Mouse (Mus musculus) CH12.LX (cell line): ENCODE measurements around the gene Papss1. TPM values are rescaled to one million over a fixed set of nuclear protein-coding genes. Genes with fewer than 3 reads are reported as not detected.

ENCODE experiments used
- DNase-seq: peaks from one replicate; pipeline ENCODE4 v3.0.0-alpha.2; 2013; ENCODE audit errors: extremely low read depth
- H3K27ac ChIP-seq: 2 replicates; pipeline ENCODE4 v1.5.1; 2012; ENCODE audit warnings: low read depth, mild to moderate bottlenecking, control low read depth, moderate library complexity; ENCODE audit not compliant: insufficient read depth
- H3K27me3 ChIP-seq: replicated peaks from 2 replicates; pipeline ENCODE3; 2012; ENCODE audit warnings: inconsistent platforms
- H3K36me3 ChIP-seq, 2 experiments: replicated peaks in 1 of 2; 2 replicates each; pipeline versions ENCODE3 to v1.6.1; 2012; ENCODE audit warnings: inconsistent platforms in 1 of 2, low read length in 1 of 2, mild to moderate bottlenecking in 1 of 2, mixed read lengths in 1 of 2, moderate library complexity in 1 of 2; ENCODE audit not compliant: control insufficient read depth in 1 of 2, insufficient read depth in 1 of 2
- H3K4me1 ChIP-seq, 2 experiments: 2 replicates each; pipeline ENCODE4 v1.6.1; 2012; ENCODE audit warnings: inconsistent platforms in 1 of 2, moderate library complexity in 1 of 2; ENCODE audit not compliant: insufficient read depth in 2 of 2, control insufficient read depth in 1 of 2
- H3K4me2 ChIP-seq: 2 replicates; pipeline ENCODE4 v1.6.1; 2012; ENCODE audit warnings: low read depth, mild to moderate bottlenecking, control low read depth; ENCODE audit not compliant: poor library complexity, insufficient read depth, severe bottlenecking
- H3K4me3 ChIP-seq, 3 experiments: fragments of 150-350 bp in 1 of 3; sonication (generic) in 1 of 3; replicated peaks in 1 of 3; 2 replicates each; pipeline versions ENCODE3 to v1.5.1; 2011 to 2012; ENCODE audit warnings: low read depth in 2 of 3, low read length in 2 of 3, mild to moderate bottlenecking in 2 of 3, moderate library complexity in 2 of 3, control low read depth in 1 of 3, improper control_type of control experiment in 1 of 3, inconsistent platforms in 1 of 3, mixed read lengths in 1 of 3; ENCODE audit not compliant: poor library complexity in 1 of 3
- H3K79me2 ChIP-seq: replicated peaks from 2 replicates; pipeline ENCODE4 v1.6.1; 2012; ENCODE audit warnings: mild to moderate bottlenecking, moderate library complexity; ENCODE audit not compliant: control insufficient read depth, poor library complexity, insufficient read depth, severe bottlenecking; ENCODE audit errors: extremely low read depth
- H3K9ac ChIP-seq: 2 replicates; pipeline ENCODE4 v1.6.1; 2012; ENCODE audit warnings: low read depth, mild to moderate bottlenecking, control low read depth, moderate library complexity; ENCODE audit not compliant: insufficient read depth
- H3K9me3 ChIP-seq: replicated peaks from 2 replicates; pipeline ENCODE3; 2012; ENCODE audit warnings: low read length, inconsistent platforms, mixed read lengths
- BHLHE40 ChIP-seq: IDR thresholded peaks from 2 replicates; pipeline ENCODE4 v1.6.1; 2011; ENCODE audit warnings: mild to moderate bottlenecking, low read depth, low read length, improper control_type of control experiment
- CTCF ChIP-seq, 2 experiments: IDR thresholded peaks in 1 of 2; conservative IDR thresholded peaks in 1 of 2; 2 replicates each; pipeline ENCODE4 v1.5.1; 2011 to 2012; ENCODE audit warnings: low read depth in 2 of 2, low read length in 2 of 2, improper control_type of control experiment in 1 of 2, inconsistent platforms in 1 of 2, mild to moderate bottlenecking in 1 of 2, moderate library complexity in 1 of 2
- E2F4 ChIP-seq: IDR thresholded peaks from 2 replicates; pipeline ENCODE4 v1.6.1; 2011; ENCODE audit warnings: low read depth, low read length, improper control_type of control experiment; ENCODE audit not compliant: insufficient replicate concordance
- ELF1 ChIP-seq: IDR thresholded peaks from 2 replicates; pipeline ENCODE4 v1.6.1; 2014; ENCODE audit warnings: low read depth, mild to moderate bottlenecking, inconsistent platforms, low read length, improper control_type of control experiment
- HCFC1 ChIP-seq: IDR thresholded peaks from 2 replicates; pipeline ENCODE4 v1.6.1; 2012; ENCODE audit warnings: low read depth, mild to moderate bottlenecking, inconsistent platforms, low read length, improper control_type of control experiment
- JUND ChIP-seq: conservative IDR thresholded peaks from 2 replicates; pipeline ENCODE4 v1.6.1; 2011; ENCODE audit warnings: low read depth, low read length, improper control_type of control experiment
- KAT2A ChIP-seq: IDR thresholded peaks from 2 replicates; pipeline ENCODE4 v1.6.1; 2012; ENCODE audit warnings: low read length, improper control_type of control experiment, inconsistent platforms; ENCODE audit not compliant: insufficient replicate concordance
- MAFK ChIP-seq: IDR thresholded peaks from 2 replicates; pipeline ENCODE4 v1.6.1; 2011; ENCODE audit warnings: low read length, improper control_type of control experiment; ENCODE audit not compliant: insufficient replicate concordance
- MAX ChIP-seq: IDR thresholded peaks from 2 replicates; pipeline ENCODE4 v1.6.1; 2011; ENCODE audit warnings: low read length, improper control_type of control experiment
- MXI1 ChIP-seq: IDR thresholded peaks from 2 replicates; pipeline ENCODE4 v1.6.1; 2011; ENCODE audit warnings: mild to moderate bottlenecking, low read depth, low read length, improper control_type of control experiment
- NELFE ChIP-seq: IDR thresholded peaks from 2 replicates; pipeline ENCODE4 v1.6.1; 2011; ENCODE audit warnings: low read depth, low read length, improper control_type of control experiment
- NRF1 ChIP-seq: IDR thresholded peaks from 2 replicates; pipeline ENCODE4 v1.6.1; 2014; ENCODE audit warnings: low read depth, mild to moderate bottlenecking, inconsistent platforms, low read length, improper control_type of control experiment, moderate library complexity
- PAX5 ChIP-seq: IDR thresholded peaks from 2 replicates; pipeline ENCODE4 v1.6.1; 2012; ENCODE audit warnings: low read length, inconsistent platforms, mixed read lengths
- POLR2A ChIP-seq: IDR thresholded peaks from 2 replicates; pipeline ENCODE4 v1.6.1; 2011; ENCODE audit warnings: low read depth, mild to moderate bottlenecking, improper control_type of control experiment, low read length
- RAD21 ChIP-seq: IDR thresholded peaks from 2 replicates; pipeline ENCODE4 v1.6.1; 2011; ENCODE audit warnings: low read depth, mild to moderate bottlenecking, low read length, improper control_type of control experiment, moderate library complexity
- SIN3A ChIP-seq: IDR thresholded peaks from 2 replicates; pipeline ENCODE4 v1.6.1; 2012; ENCODE audit warnings: low read length, improper control_type of control experiment, inconsistent platforms
- SMC3 ChIP-seq: IDR thresholded peaks from 2 replicates; pipeline ENCODE4 v1.6.1; 2011; ENCODE audit warnings: low read depth, low read length, improper control_type of control experiment
- UBTF ChIP-seq: IDR thresholded peaks from 2 replicates; pipeline ENCODE4 v1.6.1; 2012; ENCODE audit warnings: low read depth, mild to moderate bottlenecking, inconsistent platforms, low read length, improper control_type of control experiment, moderate library complexity
- USF2 ChIP-seq: conservative IDR thresholded peaks from 2 replicates; pipeline ENCODE4 v1.6.1; 2011; ENCODE audit warnings: low read depth, low read length, improper control_type of control experiment
- ZC3H11A ChIP-seq: IDR thresholded peaks from 2 replicates; pipeline ENCODE4 v1.6.1; 2012; ENCODE audit warnings: low read depth, mild to moderate bottlenecking, inconsistent platforms, low read length, improper control_type of control experiment
- ZKSCAN1 ChIP-seq: IDR thresholded peaks from 2 replicates; pipeline ENCODE4 v1.6.1; 2012; ENCODE audit warnings: low read depth, inconsistent platforms, low read length, improper control_type of control experiment, borderline replicate concordance
- dilution Hi-C: fragments of 300-500 bp; cut with MboI; formaldehyde crosslinking; loops from 2 replicates; pipeline ENCODE4 v1.14.3; 2020; ENCODE audit warnings: low sequenced_read_pairs; ENCODE audit not compliant: extremely low pct_unique_long_range_greater_than_20kb, extremely low pct_ligation_motif_present
- in situ Hi-C: fragments of 300-500 bp; cut with MboI; formaldehyde crosslinking; loops from 3 replicates; pipeline ENCODE4 v1.14.3; 2019; ENCODE audit warnings: low sequenced_read_pairs, low pct_ligation_motif_present, low pct_unique_long_range_greater_than_20kb, mixed read lengths
- polyA plus RNA-seq: library from polyadenylated mRNA; unstranded; fragments of >175 nt; gene quantifications from 2 replicates; pipeline ENCODE4 v1.2.1, GENCODE M21; 2012; ENCODE audit warnings: low read depth; ENCODE audit not compliant: insufficient read length
- total RNA-seq, 2 experiments: library from RNA; depleted of rRNA; stranded (reverse); fragments of 300-350 nt in 1 of 2; fragments of >200 nt in 1 of 2; gene quantifications; 2 replicates each; pipeline ENCODE4 v1.2.3; 2012 to 2014

Gene Papss1
- total and polyA plus RNA-seq, 3 experiments: 13.0 to 27.1 (median 19.3) TPM

DNA sequence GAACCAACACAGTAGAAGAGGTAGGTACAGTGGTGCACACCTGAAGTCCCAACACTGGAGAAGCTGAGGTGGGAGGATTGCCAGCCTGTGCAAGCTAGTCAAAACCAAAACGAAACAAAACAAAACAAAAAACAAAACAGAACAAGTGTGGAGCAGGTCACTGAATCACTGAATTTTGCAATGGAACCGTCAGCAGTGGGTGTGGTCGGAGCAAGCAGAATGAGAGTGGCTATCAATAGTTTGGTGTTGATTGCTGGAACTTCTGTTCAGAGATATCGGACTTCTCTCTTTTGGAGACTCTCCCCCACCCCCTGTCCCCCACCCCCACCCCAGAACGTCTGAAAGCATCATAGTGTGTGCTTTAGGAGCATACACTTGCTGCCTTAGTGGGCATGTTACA is 40.4 kb upstream of the Papss1 start:
- dilution Hi-C loops: no loop called here
- no peaks in the 10 kb centered on the region for H3K4me1 ChIP-seq
- no peak overlapping the region for H3K4me3 ChIP-seq
- DNase-seq: no peak
- no peak overlapping the region for H3K9ac ChIP-seq
- H3K27me3 ChIP-seq: no peaks in the 10 kb centered on the region
- no peaks in the 10 kb centered on the region for H3K79me2 ChIP-seq
- in situ Hi-C loops: no loop called here
- no peaks in the 10 kb centered on the region for H3K9me3 ChIP-seq
- H3K4me2 ChIP-seq: no peak overlapping the region
- TF ChIP-seq MAFK: no peak
- no peak for TF ChIP-seq E2F4
- no peak for TF ChIP-seq ELF1
- TF ChIP-seq MXI1: no peak
- no peak for TF ChIP-seq UBTF
- TF ChIP-seq PAX5: no peak
- no peak overlapping the region for H3K27ac ChIP-seq
- no peaks in the 10 kb centered on the region for H3K36me3 ChIP-seq

DNA sequence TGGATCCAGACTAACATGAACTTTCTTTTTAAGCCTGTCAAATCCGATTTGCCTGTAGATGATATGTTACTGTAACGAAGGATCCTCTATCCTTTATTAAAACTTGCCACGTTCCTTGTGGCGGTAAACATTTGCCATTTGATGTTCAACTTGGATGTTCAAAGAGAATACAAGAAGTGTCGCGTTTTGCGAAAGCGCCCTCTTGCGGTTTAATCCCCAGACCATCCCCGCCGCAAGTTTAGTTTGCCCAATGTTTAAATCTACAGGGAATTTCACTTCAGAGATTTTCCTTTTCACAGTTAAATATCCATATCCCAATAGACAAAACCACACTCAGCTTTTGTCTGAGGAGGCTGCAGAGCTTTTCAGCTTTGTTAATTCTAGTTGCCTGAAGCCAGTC is 39.8 kb upstream of the Papss1 start:
- Histone ChIP-seq H3K27me3 (no peaks in the 10 kb centered on the region), H3K4me2 (no peak overlapping the region), H3K27ac (no peak overlapping the region), H3K4me3 (no peak overlapping the region), H3K9me3 (no peaks in the 10 kb centered on the region), H3K36me3 (no peaks in the 10 kb centered on the region), H3K9ac (no peak overlapping the region), H3K79me2 (no peaks in the 10 kb centered on the region), H3K4me1 (no peaks in the 10 kb centered on the region)
- dilution Hi-C loops: no loop called here
- in situ Hi-C loops: no loop called here
- DNase-seq: no peak
- TF ChIP-seq POLR2A (no peak), RAD21 (peak; percentile 34), BHLHE40 (no peak), NELFE (no peak), MAX (no peak), NRF1 (no peak), MAFK (no peak), JUND (no peak), SMC3 (peak; percentile 57), UBTF (no peak), ZC3H11A (no peak), SIN3A (no peak), HCFC1 (no peak), ZKSCAN1 (no peak), USF2 (no peak), KAT2A (no peak), CTCF (conservative IDR thresholded peaks at IDR 0.05 in 1 of 2, IDR thresholded peaks at IDR 0.05 in 1 of 2; ENCODE audit: low read depth in 2 of 2, low read length in 2 of 2) (peak in 1 of 2 experiments; percentile 60; a peak in 2 of 4 replicates)
